Mouse (Mus musculus): ENCODE data around the gene Sec23b. TPM values are rescaled to one million over a fixed set of nuclear protein-coding genes. Genes with fewer than 3 reads are reported as not detected.

Gene Sec23b
- total RNA-seq, 2 experiments from 2014 or later = 44.7 to 46.3 TPM

DNA sequence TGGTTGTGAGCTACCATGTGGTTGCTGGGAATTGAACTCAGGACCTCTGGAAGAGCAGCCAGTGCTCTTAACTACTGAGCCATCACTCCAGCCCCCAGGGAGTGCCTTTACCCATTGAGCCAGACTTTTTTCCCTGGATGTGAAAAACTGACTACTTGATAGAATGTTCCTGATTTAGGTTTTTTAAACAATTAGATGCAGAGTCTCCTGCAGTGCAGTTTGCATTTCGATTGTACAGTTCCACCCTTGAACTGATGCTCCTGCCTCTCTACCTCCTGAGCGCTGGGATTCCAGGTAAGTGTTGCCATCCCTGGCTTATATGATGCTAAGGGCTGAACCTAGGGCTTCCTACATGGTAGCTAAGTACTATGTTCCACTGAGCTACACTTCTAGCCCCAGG, 42.0 kb downstream of the Sec23b start:
- DNase-seq (ENCODE audit: low spot score in 2 of 2) = no peak
- intact Hi-C loops (cut with DNase I) = no loop called here

DNA sequence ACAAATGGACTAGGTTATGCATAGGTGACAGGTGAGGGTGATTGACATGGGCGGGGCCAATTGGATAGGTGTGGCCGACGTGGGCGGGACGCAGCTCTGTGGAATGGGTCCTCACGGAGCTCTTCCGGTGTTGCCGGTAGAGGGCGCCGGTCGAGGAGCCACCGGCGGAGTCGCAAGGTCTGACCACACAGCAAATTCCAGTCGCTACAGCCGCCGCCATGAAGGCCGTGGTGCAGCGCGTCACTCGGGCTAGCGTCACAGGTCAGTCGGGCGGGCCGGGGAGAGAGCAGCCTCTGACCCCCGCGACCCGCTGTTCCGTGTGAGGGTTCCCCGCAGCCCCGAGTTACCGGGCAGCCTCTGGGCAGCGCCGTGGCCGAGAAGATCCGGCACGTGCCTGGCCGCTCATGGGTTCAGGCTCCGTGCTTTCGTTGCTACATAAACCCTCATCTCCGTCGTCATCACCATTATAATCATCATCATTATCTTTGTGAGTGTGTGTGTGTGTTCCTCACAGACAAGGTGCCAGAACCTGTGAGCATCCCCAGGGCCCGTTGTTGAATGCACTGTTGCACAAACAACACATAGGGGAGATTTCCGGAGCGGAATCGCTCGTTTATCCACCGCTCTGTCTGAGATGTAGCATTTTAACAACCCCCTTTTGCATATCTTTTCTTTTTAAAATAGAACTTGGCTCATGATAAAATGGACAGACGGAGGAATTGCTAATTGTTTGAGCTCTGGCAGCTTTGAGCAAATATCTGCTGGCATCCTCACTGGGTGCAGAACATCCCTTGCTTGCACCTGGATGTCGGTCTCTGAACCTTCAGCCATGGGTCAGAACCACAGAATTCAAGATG, 44.0 kb downstream of the Sec23b start, which contains the start of gene Dtd1:
Dtd1 (plus strand) TSS at position 67 of the 857 bp plus-strand sequence.
- peak; percentile 87 to 90 for DNase-seq (ENCODE audit: low spot score in 2 of 2)
- intact Hi-C loops (cut with DNase I) = no loop called here

DNA sequence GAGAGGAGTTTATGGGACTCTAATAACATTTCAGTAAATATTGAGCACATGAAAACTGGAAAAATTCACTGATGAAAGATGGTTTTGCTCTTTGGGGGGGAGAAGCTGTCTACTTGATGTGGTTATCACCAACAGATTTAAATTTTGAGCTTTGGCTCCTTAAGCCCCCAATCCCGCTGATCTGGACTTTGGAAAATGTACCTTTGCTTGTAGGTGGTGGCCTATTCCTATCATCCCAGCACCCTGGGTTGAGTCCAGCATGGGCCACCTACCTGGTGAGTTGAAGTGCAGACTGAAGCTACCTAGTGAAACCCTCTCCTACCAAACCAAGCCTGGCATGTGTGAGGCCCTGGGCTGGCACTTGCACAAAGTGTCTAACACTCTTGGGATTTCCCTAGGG, 45.5 kb downstream of the Sec23b start:
- intact Hi-C loops (cut with DNase I) = no loop called here

DNA sequence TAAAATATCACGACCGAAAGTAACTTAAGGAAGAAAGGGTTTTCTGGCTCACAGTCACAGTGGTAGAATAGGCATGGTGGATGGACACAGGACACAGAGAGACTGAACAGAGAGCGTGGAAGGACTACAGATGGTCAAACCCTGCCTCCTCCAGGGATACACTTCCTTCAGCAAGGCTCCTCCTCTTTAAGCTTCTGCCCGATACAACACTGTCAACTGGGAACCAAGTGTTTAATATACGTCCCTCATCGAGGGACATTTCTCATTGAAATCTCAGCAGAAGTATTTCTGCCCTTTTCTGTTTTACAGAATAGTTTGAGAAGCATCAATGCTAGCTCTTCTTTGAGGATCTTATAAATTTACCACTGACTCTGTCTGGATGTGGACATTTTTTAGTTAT, 57.9 kb downstream of the Sec23b start:
- DNase-seq (ENCODE audit: low spot score in 2 of 2) = no peak
- intact Hi-C loops (cut with DNase I) = no loop called here

More for the DNA sequence above, 45.5 kb downstream of the Sec23b start:
- no peak for DNase-seq (ENCODE audit: low spot score in 2 of 2)

DNA sequence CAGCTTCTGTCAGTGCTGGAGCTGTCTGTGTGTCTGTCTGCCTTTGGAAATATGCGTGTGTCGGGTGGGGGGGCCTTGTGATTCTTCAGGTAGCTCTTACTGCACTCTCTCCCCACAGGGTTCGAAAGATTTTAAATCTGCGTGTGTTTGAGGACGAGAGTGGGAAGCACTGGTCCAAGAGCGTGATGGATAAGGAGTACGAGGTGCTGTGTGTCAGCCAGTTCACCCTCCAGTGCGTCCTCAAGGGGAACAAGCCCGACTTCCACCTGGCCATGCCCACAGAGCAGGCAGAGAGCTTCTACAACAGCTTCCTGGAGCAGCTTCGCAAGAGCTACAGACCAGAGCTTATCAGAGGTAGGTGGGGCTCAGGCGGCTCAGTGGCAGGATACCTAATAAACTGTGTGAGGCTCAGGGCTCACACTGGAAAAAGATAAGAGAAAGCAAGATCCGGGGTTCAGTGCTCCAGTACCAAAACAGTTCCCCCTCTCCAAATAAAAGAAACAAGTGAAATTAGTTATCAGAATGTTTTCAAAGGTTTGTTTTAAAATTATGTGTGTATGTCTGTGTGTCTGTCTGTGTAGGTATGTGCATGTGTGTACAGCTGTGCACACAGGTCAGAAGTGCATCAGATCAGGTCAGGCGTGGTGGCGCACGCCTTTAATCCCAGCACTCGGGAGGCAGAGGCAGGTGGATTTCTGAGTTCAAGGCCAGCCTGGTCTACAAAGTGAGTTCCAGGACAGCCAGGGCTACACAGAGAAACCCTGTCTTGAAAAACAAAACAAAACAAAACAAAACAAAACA, 61.2 kb downstream of the Sec23b start:
- DNase-seq (ENCODE audit: low spot score in 2 of 2) = no peak
- intact Hi-C loops (cut with DNase I) = no loop called here

DNA sequence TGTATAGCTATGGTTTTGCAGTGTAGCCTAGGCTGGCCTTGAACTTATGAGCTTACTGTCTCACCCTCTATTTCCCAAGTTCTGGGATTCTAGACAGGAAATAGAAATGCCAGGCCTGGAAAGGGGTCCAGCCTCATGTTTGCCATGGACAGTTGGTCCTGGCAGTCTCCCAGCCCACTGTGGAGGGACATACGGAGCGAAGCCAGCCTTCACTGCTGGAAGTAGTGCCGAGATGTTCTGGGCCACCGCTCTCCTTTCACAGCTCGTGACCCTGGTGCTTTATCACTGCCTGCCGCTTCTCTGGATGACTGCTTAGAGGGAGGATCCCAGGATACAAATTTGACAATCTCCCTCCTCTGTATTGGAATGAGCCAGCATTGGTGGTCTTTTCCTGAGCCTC, 65.5 kb downstream of the Sec23b start:
- no peak for DNase-seq (ENCODE audit: low spot score in 2 of 2)
- intact Hi-C loops (cut with DNase I) = no loop called here

DNA sequence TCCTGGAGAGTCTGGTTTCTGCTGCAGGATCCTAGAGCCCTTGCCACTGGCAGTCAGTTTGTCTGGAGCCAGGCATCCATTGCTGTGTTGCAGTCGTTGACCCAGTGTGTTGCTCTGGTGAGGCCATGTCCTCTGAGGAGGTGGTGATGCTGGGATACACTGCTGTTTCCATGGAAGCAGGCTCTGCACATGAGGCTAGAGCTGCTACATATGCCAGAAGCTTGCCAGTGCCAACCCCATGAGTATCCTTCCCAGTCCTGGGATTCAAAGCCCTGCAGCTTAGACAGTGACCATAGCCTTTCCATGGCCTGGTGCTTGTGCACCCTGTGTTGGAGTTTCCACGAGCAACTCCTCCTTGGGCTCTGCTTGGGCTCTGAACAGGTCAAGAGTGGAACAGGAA, 77.5 kb downstream of the Sec23b start:
- intact Hi-C loops (cut with DNase I) = no loop called here

DNA sequence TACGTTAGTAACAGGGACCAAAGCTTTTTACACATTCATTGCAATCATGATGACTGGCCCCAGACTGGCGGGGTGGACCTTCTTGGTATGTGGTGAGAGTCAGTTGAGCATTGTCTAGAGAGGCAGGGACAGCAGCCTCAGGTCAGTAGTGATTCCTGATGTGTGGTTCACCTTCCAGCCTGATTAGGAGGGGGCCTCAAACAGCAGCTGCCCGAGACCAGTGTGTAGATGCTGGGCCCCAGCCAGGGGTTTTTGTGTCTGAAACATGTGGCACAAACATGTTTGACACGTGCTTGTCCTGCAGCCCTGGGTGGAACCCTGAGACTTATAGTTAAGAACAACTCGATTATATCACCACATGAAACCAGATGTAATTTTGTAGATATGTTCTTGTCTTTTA, 78.2 kb downstream of the Sec23b start:
- intact Hi-C loops (cut with DNase I) = no loop called here
- no peak for DNase-seq (ENCODE audit: low spot score in 2 of 2)

More for the DNA sequence above, 77.5 kb downstream of the Sec23b start:
- DNase-seq (ENCODE audit: low spot score in 2 of 2) = no peak

DNA sequence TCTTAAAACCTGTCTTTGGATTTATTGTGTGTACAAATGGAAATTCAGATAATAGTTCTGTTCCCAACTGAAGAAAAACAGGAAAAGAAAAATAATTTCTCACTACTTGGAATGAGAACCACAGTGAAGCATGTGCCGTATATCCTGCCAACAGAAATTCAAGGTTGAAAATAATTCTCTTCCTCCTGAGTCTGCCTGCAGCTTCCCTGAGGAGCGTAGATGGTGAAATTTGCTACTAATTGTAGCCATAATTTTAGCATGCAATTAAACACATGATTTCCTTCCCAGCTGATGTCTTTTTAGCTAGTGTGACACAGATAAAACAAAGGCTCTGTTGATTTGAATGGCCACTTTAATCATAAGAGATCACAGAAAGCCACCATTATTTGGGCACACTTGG, 78.7 kb downstream of the Sec23b start:
- intact Hi-C loops (cut with DNase I) = loop anchor here (5.0 kb wide), 2 partner anchors 233 to 953 kb away; no protein-coding TSS in a partner anchor
- DNase-seq (ENCODE audit: low spot score in 2 of 2) = no peak

DNA sequence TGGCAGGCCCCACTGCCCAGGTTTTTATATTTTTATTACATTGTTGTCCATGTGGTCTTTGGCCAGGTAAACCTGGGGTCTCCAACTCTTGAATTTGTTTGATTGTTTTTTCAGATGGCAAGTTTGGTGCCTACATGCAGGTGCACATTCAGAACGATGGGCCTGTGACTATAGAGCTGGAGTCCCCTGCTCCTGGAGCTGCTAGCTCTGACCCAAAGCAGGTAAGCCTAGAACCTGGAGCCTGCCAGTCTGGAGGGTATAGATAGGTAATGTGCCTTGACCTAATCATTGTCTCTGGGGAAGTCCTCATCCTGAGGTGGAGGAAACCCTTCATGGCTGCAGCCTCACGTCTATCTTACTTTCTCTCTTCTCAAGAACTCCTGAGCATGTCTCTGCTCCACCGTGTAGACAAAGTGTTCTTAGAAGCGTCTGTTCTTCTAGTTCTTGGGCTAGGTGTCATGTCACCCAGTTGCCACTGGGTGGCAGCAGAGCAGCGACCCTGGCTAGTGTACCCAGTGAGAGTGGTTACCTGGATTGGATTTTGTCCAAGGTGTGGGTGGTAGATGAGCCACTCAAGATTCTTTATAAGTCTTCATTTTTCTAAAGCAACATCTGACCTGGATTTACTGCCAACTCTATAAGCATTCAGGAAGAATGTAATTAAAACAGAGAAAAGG, 79.8 kb downstream of the Sec23b start:
- intact Hi-C loops (cut with DNase I) = loop anchor here (5.0 kb wide), 2 partner anchors 232 to 952 kb away; no protein-coding TSS in a partner anchor
- peak; percentile 50 to 53 for DNase-seq (ENCODE audit: low spot score in 2 of 2)

DNA sequence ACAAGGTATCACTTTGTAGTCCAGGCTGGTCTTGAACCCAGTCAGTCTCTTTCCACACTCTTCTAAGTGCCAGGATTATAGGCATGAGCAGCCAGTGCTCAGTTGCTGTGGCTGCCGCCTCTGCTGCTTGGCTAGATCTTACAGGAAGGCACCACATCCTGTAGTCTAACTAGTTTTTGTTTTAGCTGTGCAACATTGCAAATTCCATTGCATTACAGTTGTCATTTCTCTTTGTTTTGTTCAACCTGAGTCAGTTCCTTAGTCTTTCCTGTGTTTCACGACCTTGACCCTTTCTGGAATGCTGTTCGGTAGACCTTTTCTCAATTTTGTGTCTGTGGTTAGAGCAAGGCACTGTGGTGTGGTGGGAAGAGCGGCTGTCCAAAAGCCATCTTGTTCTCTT, 81.2 kb downstream of the Sec23b start:
- intact Hi-C loops (cut with DNase I) = loop anchor here (5.0 kb wide), 2 partner anchors 230 to 950 kb away; no protein-coding TSS in a partner anchor
- DNase-seq (ENCODE audit: low spot score in 2 of 2) = no peak

DNA sequence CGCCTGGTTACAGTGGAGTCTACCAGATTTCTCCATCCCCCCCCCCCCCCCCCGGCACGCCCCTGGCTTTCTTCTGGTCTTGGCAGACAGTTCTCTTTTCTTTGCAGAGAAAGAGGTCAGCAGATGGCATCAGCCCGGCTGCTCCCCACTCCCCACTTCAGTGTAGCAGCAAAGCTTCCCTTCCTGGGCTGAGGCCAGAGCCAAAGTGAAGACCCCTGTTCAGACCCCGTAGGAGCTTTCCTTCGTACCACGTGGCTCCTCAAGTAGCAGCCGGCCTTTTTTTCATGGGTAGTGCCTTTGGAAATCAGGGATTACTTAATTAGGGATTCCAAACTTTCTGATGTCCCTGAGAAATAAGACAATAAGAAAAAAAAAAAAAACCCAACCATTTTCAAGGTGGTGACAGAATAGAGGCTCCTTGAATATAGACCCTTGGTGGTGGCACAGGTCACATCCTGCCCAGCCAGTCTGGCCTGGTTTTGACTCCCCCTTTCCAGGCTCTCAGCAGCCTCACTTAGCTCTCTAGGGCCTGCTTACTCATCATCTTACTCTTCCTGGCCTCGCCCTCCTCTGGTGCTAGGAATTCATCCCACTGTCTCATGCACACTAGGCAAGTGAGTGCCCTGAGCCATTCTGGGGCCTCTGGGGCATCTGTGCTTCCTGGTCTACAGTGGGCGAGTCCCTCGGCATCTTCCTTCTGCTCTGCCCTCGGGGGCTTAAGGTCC, 81.8 kb downstream of the Sec23b start:
- DNase-seq (ENCODE audit: low spot score in 2 of 2) = no peak
- intact Hi-C loops (cut with DNase I) = loop anchor here (5.0 kb wide), 2 partner anchors 229 to 949 kb away; no protein-coding TSS in a partner anchor

DNA sequence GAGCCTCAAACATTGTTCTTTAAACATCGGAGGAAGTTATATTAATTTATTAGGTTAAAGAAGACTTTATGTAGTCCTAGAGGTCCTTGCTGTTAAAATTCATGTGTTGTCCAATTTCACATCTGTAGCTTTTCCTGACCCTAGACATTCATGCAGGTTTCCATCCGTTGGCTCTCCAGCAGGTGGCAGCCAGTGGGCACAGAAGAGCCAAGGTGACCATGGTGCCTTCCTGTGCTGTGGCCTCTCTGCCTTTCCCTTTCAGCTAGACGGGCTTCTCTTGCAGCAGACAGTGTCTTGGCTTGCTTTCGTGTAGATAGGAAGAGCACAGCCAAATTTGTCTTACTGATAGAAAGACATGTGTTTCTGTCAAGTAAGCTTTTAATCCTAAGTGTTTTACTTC, 82.7 kb downstream of the Sec23b start:
- no peak for DNase-seq (ENCODE audit: low spot score in 2 of 2)
- intact Hi-C loops (cut with DNase I) = loop anchor here (5.0 kb wide), 2 partner anchors 229 to 949 kb away; no protein-coding TSS in a partner anchor

DNA sequence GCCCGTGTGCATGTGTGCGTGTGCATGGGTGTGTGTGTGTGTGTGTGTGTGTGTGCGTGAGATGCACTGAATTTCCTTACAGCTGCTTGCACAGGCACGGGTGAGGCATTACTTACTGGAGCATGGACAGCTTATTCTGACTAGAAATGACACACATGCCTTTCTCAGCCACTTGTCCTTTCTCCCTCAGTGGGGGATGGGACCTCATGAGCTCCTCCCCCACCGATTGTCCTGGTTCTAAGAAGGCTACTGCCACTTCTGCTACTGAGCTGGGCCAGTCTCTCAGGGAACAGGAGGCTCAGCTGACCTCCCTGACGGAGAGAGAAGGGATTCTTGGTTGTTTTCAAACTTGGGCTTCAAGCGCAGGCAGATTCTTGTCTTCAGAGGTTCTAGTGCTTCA, 84.1 kb downstream of the Sec23b start:
- DNase-seq (ENCODE audit: low spot score in 2 of 2) = no peak
- intact Hi-C loops (cut with DNase I) = loop anchor here (10.0 kb wide), 1 partner anchor 525 kb away; the partner anchor contains the start of gene Slc24a3

Small RNA genes lying within 50 kb of the gene (microRNA-seq; reads per million reads assigned to microRNA genes)
- not detected for gene Gm24823

Other genes with a start within 250 kb of the Sec23b start
- gene Ovol2, start 224.1 kb upstream of the Sec23b start, total RNA-seq (2021) = 10 to 100 TPM in 1 of 2 experiments, 1 to 10 TPM in 1; 6.9 to 10.8 TPM
- gene Kat14, start 187.2 kb upstream of the Sec23b start, total RNA-seq (2021) = 10 to 100 TPM; 35.6 to 39.5 TPM
- gene Pet117, start 187.2 kb upstream of the Sec23b start, total RNA-seq (2021) = 1 to 10 TPM; 7.3 to 8.1 TPM
- 100 to 1,000 TPM; 150 to 152 TPM for gene Dzank1, start 28.8 kb upstream of the Sec23b start, total RNA-seq (2021)
- gene Polr3f, start 28.5 kb upstream of the Sec23b start, total RNA-seq (2021) = 10 to 100 TPM; 21.1 to 27.7 TPM
- 10 to 100 TPM; 29.2 to 30.0 TPM for gene Rbbp9, start 5.4 kb upstream of the Sec23b start, total RNA-seq (2021)
- gene Smim26, start 37.8 kb downstream of the Sec23b start, total RNA-seq (2021) = 10 to 100 TPM; 45.1 to 54.0 TPM
- 10 to 100 TPM; 57.8 to 70.1 TPM for gene Dtd1, start 43.7 kb downstream of the Sec23b start, total RNA-seq (2021)

All from left cerebral cortex, postnatal 36 days (tissue).